Mouse (Mus musculus) kidney, embryonic 16.5 days (tissue): ENCODE measurements at regions not wholly inside any gene's neighbourhood (a gene's known extent, or its start where the extent isn't known, plus 50 kb on each side); places are given as distances from the start of the nearest gene placed in this dataset.

Experiments
- ATAC-seq: fragments of 200-750 bp; cut with Nextera tagmentation; 2 replicates; pipeline ENCODE4 v1.8.0; 2017; ENCODE audit warnings: moderate TSS enrichment; ENCODE audit not compliant: low FRiP score, low TSS enrichment
- H3K27ac ChIP-seq: fragments of 300-500 bp; sonication (generic); 2 replicates; pipeline ENCODE4 v1.5.1; 2014; ENCODE audit warnings: low read length
- H3K27me3 ChIP-seq: fragments of 300-500 bp; sonication (generic); 2 replicates; pipeline ENCODE4 v1.6.1; 2014; ENCODE audit warnings: low read length, control low read depth, mixed read lengths; ENCODE audit not compliant: insufficient read depth
- H3K36me3 ChIP-seq: fragments of 300-500 bp; sonication (generic); 2 replicates; pipeline ENCODE4 v1.6.1; 2014; ENCODE audit warnings: low read length, control low read depth, mixed read lengths; ENCODE audit not compliant: insufficient read depth
- H3K4me1 ChIP-seq: fragments of 300-500 bp; sonication (generic); 2 replicates; pipeline ENCODE4 v1.6.1; 2014; ENCODE audit warnings: low read length, control low read depth, mixed read lengths; ENCODE audit not compliant: insufficient read depth
- H3K4me2 ChIP-seq: fragments of 300-500 bp; sonication (generic); replicated peaks from 2 replicates; pipeline ENCODE4 v1.6.1; 2014; ENCODE audit warnings: low read depth, low read length
- H3K4me3 ChIP-seq: fragments of 300-500 bp; sonication (generic); 2 replicates; pipeline ENCODE4 v1.5.1; 2014; ENCODE audit warnings: mild to moderate bottlenecking, low read length
- H3K9ac ChIP-seq: fragments of 300-500 bp; sonication (generic); replicated peaks from 2 replicates; pipeline ENCODE4 v1.6.1; 2014; ENCODE audit warnings: low read length
- H3K9me3 ChIP-seq: fragments of 300-500 bp; sonication (generic); 2 replicates; pipeline ENCODE4 v1.6.1; 2016; ENCODE audit warnings: low read length, control low read depth
- WGBS: fragments of 180-500 bp; shearing (Covaris S2); extraction: QIAGEN DNeasy Blood & Tissue Kit; methylation state at CpG from one replicate; pipeline ENCODE4 v1.1.7; 2014; 5-methylcytosine and 5-hydroxymethylcytosine counted together

- no peak overlapping the region for H3K9ac ChIP-seq
- no peaks in the 10 kb centered on the region for H3K4me1 ChIP-seq
- H3K4me2 ChIP-seq: no peak overlapping the region
- H3K36me3 ChIP-seq: no peaks in the 10 kb centered on the region
- no peak overlapping the region for H3K4me3 ChIP-seq
- no peak overlapping the region for H3K27ac ChIP-seq
- H3K9me3 ChIP-seq: no peaks in the 10 kb centered on the region
- ATAC-seq: no peak
- H3K27me3 ChIP-seq: no peaks in the 10 kb centered on the region
Measured at GRCm38 (mm10) chr12:93011583-93011982, 1162.6 kb upstream of the Sel1l start.

DNA sequence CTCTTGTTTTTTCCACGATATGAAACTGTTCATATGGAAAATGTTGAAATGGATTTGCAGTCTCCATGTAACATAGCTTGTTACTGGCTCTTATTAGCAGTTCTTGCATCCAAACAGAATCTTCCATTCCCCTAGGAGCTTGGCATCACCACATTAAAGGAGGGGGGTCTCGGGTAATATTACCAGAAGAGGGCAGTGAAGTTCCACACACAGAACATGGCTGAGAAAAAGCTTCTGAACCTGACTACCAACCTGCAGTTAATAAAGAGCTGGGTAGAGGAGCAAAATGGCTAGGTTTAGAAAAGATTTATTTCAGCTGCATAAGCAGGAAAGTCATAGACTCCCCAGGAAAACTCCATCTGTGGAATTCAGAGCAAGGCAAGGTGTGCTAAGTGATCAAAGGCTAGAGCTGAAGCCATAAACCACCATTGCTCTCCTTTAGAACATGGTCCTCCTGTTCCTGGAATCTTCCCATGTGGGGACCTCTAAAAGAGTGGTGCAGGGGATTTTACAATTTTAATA, 1157.9 kb upstream of the Sel1l start:
- no peak overlapping the region for H3K27ac ChIP-seq
- H3K27me3 ChIP-seq: no peaks in the 10 kb centered on the region
- no peak for ATAC-seq
- H3K9me3 ChIP-seq: no peaks in the 10 kb centered on the region
- no peak overlapping the region for H3K9ac ChIP-seq
- H3K4me3 ChIP-seq: no peak overlapping the region
- no peaks in the 10 kb centered on the region for H3K4me1 ChIP-seq
- WGBS: 52% methylated on average over 2 of the region's 2 CpGs
- no peaks in the 10 kb centered on the region for H3K36me3 ChIP-seq
- H3K4me2 ChIP-seq: no peak overlapping the region

- no peak overlapping the region for H3K27ac ChIP-seq
- no peak overlapping the region for H3K4me3 ChIP-seq
- H3K9ac ChIP-seq: no peak overlapping the region
- no peak for ATAC-seq
- no peaks in the 10 kb centered on the region for H3K4me1 ChIP-seq
- no peaks in the 10 kb centered on the region for H3K9me3 ChIP-seq
- H3K4me2 ChIP-seq: no peak overlapping the region
- 90% methylated on average over 4 of the region's 4 CpGs for WGBS
- H3K27me3 ChIP-seq: no peaks in the 10 kb centered on the region
- no peaks in the 10 kb centered on the region for H3K36me3 ChIP-seq
Measured at GRCm38 (mm10) chr12:93003125-93003524, 1154.2 kb upstream of the Sel1l start.

GRCm38 (mm10) chr12:92975698-92976097, 1126.7 kb upstream of the Sel1l start:
- Histone ChIP-seq H3K27ac (no peak overlapping the region), H3K27me3 (no peaks in the 10 kb centered on the region), H3K9ac (no peak overlapping the region), H3K4me3 (no peak overlapping the region), H3K4me2 (no peak overlapping the region), H3K9me3 (no peaks in the 10 kb centered on the region), H3K4me1 (no peaks in the 10 kb centered on the region), H3K36me3 (no peaks in the 10 kb centered on the region)
- WGBS: 85% methylated on average over 3 of the region's 3 CpGs
- no peak for ATAC-seq

DNA sequence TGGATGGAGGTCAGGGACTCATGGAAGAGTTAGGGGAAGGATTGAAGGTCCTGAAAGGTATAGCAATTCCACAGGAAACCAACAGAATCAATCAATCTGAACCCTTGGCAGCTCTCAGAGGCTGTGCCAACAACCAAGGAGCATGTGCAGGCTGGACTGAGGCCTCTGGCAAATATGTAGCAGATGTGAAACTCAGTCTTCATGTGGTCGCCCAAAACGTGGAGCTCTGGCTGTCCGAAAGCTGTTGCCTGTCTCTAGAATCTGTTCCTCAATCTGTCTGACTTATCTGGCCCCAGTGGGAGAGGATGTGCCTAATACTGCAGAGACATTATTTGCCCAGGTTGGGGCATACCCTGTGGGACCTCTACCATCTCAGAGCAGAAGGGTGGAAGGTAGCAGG, 1095.4 kb upstream of the Sel1l start:
- Histone ChIP-seq H3K9me3 (no peaks in the 10 kb centered on the region), H3K27ac (no peak overlapping the region), H3K4me2 (no peak overlapping the region), H3K4me3 (no peak overlapping the region), H3K36me3 (no peaks in the 10 kb centered on the region), H3K4me1 (no peaks in the 10 kb centered on the region), H3K27me3 (no peaks in the 10 kb centered on the region), H3K9ac (no peak overlapping the region)
- 97% methylated on average over 3 of the region's 3 CpGs for WGBS
- ATAC-seq: no peak

DNA sequence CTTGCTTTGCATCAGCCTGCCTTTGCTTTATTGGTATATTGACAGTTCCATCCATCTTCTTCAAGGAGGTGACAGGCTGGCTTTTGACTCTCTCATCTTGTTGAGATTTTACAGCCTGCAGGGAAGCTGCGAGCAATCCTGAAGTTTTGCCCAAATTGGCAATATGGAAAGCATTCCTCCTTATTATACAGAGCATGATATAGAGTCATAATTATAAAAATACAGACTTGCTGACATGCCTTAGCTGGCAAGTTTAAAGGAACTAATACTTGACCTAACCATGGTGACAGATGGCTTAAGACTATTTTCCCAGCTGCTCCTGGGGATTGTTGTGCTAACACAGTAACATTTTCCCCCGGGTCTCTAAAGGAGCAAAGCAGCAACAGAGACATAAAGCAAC, 1078.6 kb upstream of the Sel1l start:
- no peak overlapping the region for H3K4me3 ChIP-seq
- H3K27ac ChIP-seq: no peak overlapping the region
- H3K4me2 ChIP-seq: no peak overlapping the region
- no peaks in the 10 kb centered on the region for H3K27me3 ChIP-seq
- no peaks in the 10 kb centered on the region for H3K4me1 ChIP-seq
- 54% methylated on average over 2 of the region's 2 CpGs for WGBS
- no peak for ATAC-seq
- H3K9ac ChIP-seq: no peak overlapping the region
- no peaks in the 10 kb centered on the region for H3K9me3 ChIP-seq
- no peaks in the 10 kb centered on the region for H3K36me3 ChIP-seq

DNA sequence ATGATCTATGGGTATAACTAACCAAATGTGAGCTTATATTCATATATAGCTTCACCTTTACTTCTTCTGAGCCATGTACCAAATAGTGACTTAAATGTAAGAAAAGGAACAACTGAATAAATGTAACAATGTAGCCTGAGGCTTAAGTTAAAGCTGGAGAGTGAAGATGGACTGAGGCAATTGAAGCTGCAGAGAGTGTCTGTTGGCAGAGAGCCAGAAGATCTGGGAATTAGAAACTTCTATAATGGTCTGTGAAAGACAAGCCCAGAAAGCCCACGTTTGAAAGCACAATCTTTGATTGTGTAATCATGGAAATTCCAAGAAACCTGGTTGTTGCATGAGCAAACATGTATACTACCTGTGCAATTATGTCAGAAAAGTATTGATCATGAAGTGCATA, 1078.0 kb upstream of the Sel1l start:
- Histone ChIP-seq H3K27me3 (no peaks in the 10 kb centered on the region), H3K9ac (no peak overlapping the region), H3K9me3 (no peaks in the 10 kb centered on the region), H3K36me3 (no peaks in the 10 kb centered on the region), H3K4me2 (no peak overlapping the region), H3K27ac (no peak overlapping the region), H3K4me3 (no peak overlapping the region), H3K4me1 (no peaks in the 10 kb centered on the region)
- ATAC-seq: no peak
- WGBS: 22% methylated on average over 1 of the region's 1 CpGs

- no peaks in the 10 kb centered on the region for H3K4me1 ChIP-seq
- no peaks in the 10 kb centered on the region for H3K27me3 ChIP-seq
- H3K9me3 ChIP-seq: no peaks in the 10 kb centered on the region
- ATAC-seq: no peak
- no peak overlapping the region for H3K9ac ChIP-seq
- no peak overlapping the region for H3K4me2 ChIP-seq
- H3K27ac ChIP-seq: no peak overlapping the region
- 81% methylated on average over 3 of the region's 3 CpGs for WGBS
- no peaks in the 10 kb centered on the region for H3K36me3 ChIP-seq
- no peak overlapping the region for H3K4me3 ChIP-seq
Measured at GRCm38 (mm10) chr12:92919920-92920319, 1071.0 kb upstream of the Sel1l start.

DNA sequence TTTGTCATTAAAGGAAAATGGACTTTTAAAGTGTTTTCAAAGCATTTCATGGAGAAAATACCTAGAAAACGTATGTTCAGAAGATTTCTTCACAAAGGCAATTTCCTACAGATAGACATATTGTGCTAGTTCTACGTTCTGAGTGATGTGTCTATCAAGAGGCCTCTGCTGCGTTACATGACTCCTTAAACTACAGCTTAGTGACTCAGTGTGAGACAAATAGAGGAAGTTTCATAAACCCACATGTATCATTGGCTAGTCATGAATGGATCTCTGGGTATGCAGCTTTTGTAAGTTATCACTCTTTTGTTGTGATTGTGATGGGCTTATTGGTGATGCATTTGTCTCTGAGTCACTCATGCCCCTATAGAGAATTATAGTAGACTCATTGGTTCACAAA, 1067.3 kb upstream of the Sel1l start:
- 77% methylated on average over 3 of the region's 3 CpGs for WGBS
- H3K9ac ChIP-seq: no peak overlapping the region
- H3K9me3 ChIP-seq: no peaks in the 10 kb centered on the region
- no peaks in the 10 kb centered on the region for H3K27me3 ChIP-seq
- H3K36me3 ChIP-seq: no peaks in the 10 kb centered on the region
- no peak overlapping the region for H3K27ac ChIP-seq
- ATAC-seq: no peak
- no peak overlapping the region for H3K4me2 ChIP-seq
- H3K4me3 ChIP-seq: no peak overlapping the region
- no peaks in the 10 kb centered on the region for H3K4me1 ChIP-seq

GRCm38 (mm10) chr12:92915776-92916175, 1066.8 kb upstream of the Sel1l start:
- Histone ChIP-seq H3K36me3 (no peaks in the 10 kb centered on the region), H3K4me1 (no peaks in the 10 kb centered on the region), H3K4me2 (no peak overlapping the region), H3K9me3 (no peaks in the 10 kb centered on the region), H3K27ac (no peak overlapping the region), H3K9ac (no peak overlapping the region), H3K4me3 (no peak overlapping the region), H3K27me3 (no peaks in the 10 kb centered on the region)
- no peak for ATAC-seq

DNA sequence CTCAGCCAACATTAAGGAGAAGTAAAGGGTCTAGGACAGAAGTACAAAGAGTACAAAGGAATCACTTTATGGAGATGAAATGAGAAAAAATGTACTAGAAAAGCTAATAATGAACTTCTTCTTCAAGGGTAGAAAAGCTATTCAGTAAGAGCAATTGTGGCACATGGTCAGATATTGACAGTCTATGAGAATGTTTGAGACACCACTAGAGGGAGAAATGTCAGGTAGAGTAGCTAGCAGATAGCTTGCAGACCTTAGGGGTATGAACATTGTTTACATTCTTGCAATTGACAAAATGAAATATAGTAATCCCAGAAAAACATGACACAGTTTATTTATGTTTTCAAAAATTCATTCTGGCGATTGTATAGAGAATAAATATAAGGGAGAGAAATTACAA, 1066.2 kb upstream of the Sel1l start:
- no peaks in the 10 kb centered on the region for H3K36me3 ChIP-seq
- WGBS: 88% methylated on average over 1 of the region's 1 CpGs
- no peak overlapping the region for H3K4me3 ChIP-seq
- no peak overlapping the region for H3K27ac ChIP-seq
- H3K4me1 ChIP-seq: no peaks in the 10 kb centered on the region
- H3K9ac ChIP-seq: no peak overlapping the region
- no peak overlapping the region for H3K4me2 ChIP-seq
- no peaks in the 10 kb centered on the region for H3K9me3 ChIP-seq
- no peaks in the 10 kb centered on the region for H3K27me3 ChIP-seq
- no peak for ATAC-seq
